Mouse (Mus musculus): Measurements from ENCODE around the gene Smim10l2a. TPM values are rescaled to one million over a fixed set of nuclear protein-coding genes. Genes with fewer than 3 reads are reported as not detected.

Gene Smim10l2a
- polyA plus RNA-seq, 1 experiment from 2014 or later: 3.3 TPM

GRCm38 (mm10) chrX:56404646-56405045 lies 30.3 kb downstream of the Smim10l2a start:
- Histone ChIP-seq H3K9me3 (ENCODE audit: control insufficient read depth, low read length) (no peaks in the 10 kb centered on the region), H3K4me2 (ENCODE audit: low read depth, low read length) (no peak overlapping the region), H3K27ac (replicated peaks; ENCODE audit: low read depth, low read length) (no peak overlapping the region), H3K36me3 (ENCODE audit: control insufficient read depth, insufficient read depth, low read length) (no peaks in the 10 kb centered on the region), H3K4me3 (ENCODE audit: low read depth, low read length) (no peak overlapping the region), H3K4me1 (ENCODE audit: control insufficient read depth, insufficient read depth, low read length) (no peaks in the 10 kb centered on the region), H3K27me3 (replicated peaks; ENCODE audit: control insufficient read depth, insufficient read depth, low read length) (no peaks in the 10 kb centered on the region), H3K9ac (ENCODE audit: low read depth, low read length) (no peak overlapping the region)
- WGBS: 30% methylated on average over 2 of the region's 2 CpGs
- ATAC-seq (ENCODE audit: low read depth) (no peak), DNase-seq (ENCODE audit: low spot score) (no peak)

GRCm38 (mm10) chrX:56405482-56405881 lies 31.1 kb downstream of the Smim10l2a start:
- no peaks in the 10 kb centered on the region for H3K9me3 ChIP-seq (ENCODE audit: control insufficient read depth, low read length)
- WGBS: 59% methylated on average over 1 of the region's 1 CpGs
- H3K4me1 ChIP-seq (ENCODE audit: control insufficient read depth, insufficient read depth, low read length): no peaks in the 10 kb centered on the region
- no peaks in the 10 kb centered on the region for H3K36me3 ChIP-seq (ENCODE audit: control insufficient read depth, insufficient read depth, low read length)
- DNase-seq (ENCODE audit: low spot score) (no peak), ATAC-seq (ENCODE audit: low read depth) (no peak)
- H3K27me3 ChIP-seq (replicated peaks; ENCODE audit: control insufficient read depth, insufficient read depth, low read length): no peaks in the 10 kb centered on the region
- no peak overlapping the region for H3K4me2 ChIP-seq (ENCODE audit: low read depth, low read length)
- H3K9ac ChIP-seq (ENCODE audit: low read depth, low read length): no peak overlapping the region
- H3K27ac ChIP-seq (replicated peaks; ENCODE audit: low read depth, low read length): no peak overlapping the region
- H3K4me3 ChIP-seq (ENCODE audit: low read depth, low read length): no peak overlapping the region

GRCm38 (mm10) chrX:56406128-56406527 lies 31.7 kb downstream of the Smim10l2a start:
- no peaks in the 10 kb centered on the region for H3K27me3 ChIP-seq (replicated peaks; ENCODE audit: control insufficient read depth, insufficient read depth, low read length)
- no peaks in the 10 kb centered on the region for H3K4me1 ChIP-seq (ENCODE audit: control insufficient read depth, insufficient read depth, low read length)
- H3K9ac ChIP-seq (ENCODE audit: low read depth, low read length): no peak overlapping the region
- no peak overlapping the region for H3K4me2 ChIP-seq (ENCODE audit: low read depth, low read length)
- WGBS: 63% methylated on average over 5 of the region's 5 CpGs
- ATAC-seq (ENCODE audit: low read depth): no peak
- H3K4me3 ChIP-seq (ENCODE audit: low read depth, low read length): no peak overlapping the region
- DNase-seq (ENCODE audit: low spot score): no peak
- no peak overlapping the region for H3K27ac ChIP-seq (replicated peaks; ENCODE audit: low read depth, low read length)
- H3K36me3 ChIP-seq (ENCODE audit: control insufficient read depth, insufficient read depth, low read length): no peaks in the 10 kb centered on the region
- no peaks in the 10 kb centered on the region for H3K9me3 ChIP-seq (ENCODE audit: control insufficient read depth, low read length)

- H3K9ac ChIP-seq (ENCODE audit: low read depth, low read length): no peak overlapping the region
- no peaks in the 10 kb centered on the region for H3K9me3 ChIP-seq (ENCODE audit: control insufficient read depth, low read length)
- H3K4me2 ChIP-seq (ENCODE audit: low read depth, low read length): no peak overlapping the region
- no peak for DNase-seq (ENCODE audit: low spot score)
- H3K4me1 ChIP-seq (ENCODE audit: control insufficient read depth, insufficient read depth, low read length): no peaks in the 10 kb centered on the region
- H3K4me3 ChIP-seq (ENCODE audit: low read depth, low read length): no peak overlapping the region
- no peak overlapping the region for H3K27ac ChIP-seq (replicated peaks; ENCODE audit: low read depth, low read length)
- no peaks in the 10 kb centered on the region for H3K27me3 ChIP-seq (replicated peaks; ENCODE audit: control insufficient read depth, insufficient read depth, low read length)
- no peaks in the 10 kb centered on the region for H3K36me3 ChIP-seq (ENCODE audit: control insufficient read depth, insufficient read depth, low read length)
- no peak for ATAC-seq (ENCODE audit: low read depth)
- WGBS: 66% methylated on average over 3 of the region's 3 CpGs
Observed at GRCm38 (mm10) chrX:56416277-56416676, 41.9 kb downstream of the Smim10l2a start.

- no peak for DNase-seq (ENCODE audit: low spot score)
Observed at GRCm38 (mm10) chrX:56417541-56417940, 43.2 kb downstream of the Smim10l2a start.

More at GRCm38 (mm10) chrX:56417541-56417940, 43.2 kb downstream of the Smim10l2a start:
- no peaks in the 10 kb centered on the region for H3K9me3 ChIP-seq (ENCODE audit: control insufficient read depth, low read length)
- no peak overlapping the region for H3K4me2 ChIP-seq (ENCODE audit: low read depth, low read length)
- H3K9ac ChIP-seq (ENCODE audit: low read depth, low read length): no peak overlapping the region
- H3K4me3 ChIP-seq (ENCODE audit: low read depth, low read length): no peak overlapping the region
- no peaks in the 10 kb centered on the region for H3K36me3 ChIP-seq (ENCODE audit: control insufficient read depth, insufficient read depth, low read length)
- H3K4me1 ChIP-seq (ENCODE audit: control insufficient read depth, insufficient read depth, low read length): no peaks in the 10 kb centered on the region
- no peak for ATAC-seq (ENCODE audit: low read depth)
- no peaks in the 10 kb centered on the region for H3K27me3 ChIP-seq (replicated peaks; ENCODE audit: control insufficient read depth, insufficient read depth, low read length)
- WGBS: 71% methylated on average over 4 of the region's 4 CpGs
- no peak overlapping the region for H3K27ac ChIP-seq (replicated peaks; ENCODE audit: low read depth, low read length)

Other genes with a start within 250 kb of the Smim10l2a start
- 2.2 and 2.7 TPM in 2 replicates for gene 3830403N18Rik, start 238.0 kb upstream of the Smim10l2a start, polyA plus RNA-seq (2014; fragmentation: Nextera tagmentation; extraction: Ambion mirVana)
- not detected in 2 replicates for gene Gm773, start 161.7 kb upstream of the Smim10l2a start, polyA plus RNA-seq (2014; fragmentation: Nextera tagmentation; extraction: Ambion mirVana)
- 10.7 and 11.6 TPM in 2 replicates for gene Zfp449, start 28.2 kb upstream of the Smim10l2a start, polyA plus RNA-seq (2014; fragmentation: Nextera tagmentation; extraction: Ambion mirVana)
- gene Gm2174, start 73.4 kb downstream of the Smim10l2a start, polyA plus RNA-seq (2014; fragmentation: Nextera tagmentation; extraction: Ambion mirVana): 3.5 and 4.3 TPM in 2 replicates
- 28.0 and 30.9 TPM in 2 replicates for gene Ints6l, start 80.3 kb downstream of the Smim10l2a start, polyA plus RNA-seq (2014; fragmentation: Nextera tagmentation; extraction: Ambion mirVana)
- not detected in 2 replicates for gene Gm10477, start 150.2 kb downstream of the Smim10l2a start, polyA plus RNA-seq (2014; fragmentation: Nextera tagmentation; extraction: Ambion mirVana)
- gene Gm648, start 175.0 kb downstream of the Smim10l2a start, polyA plus RNA-seq (2014; fragmentation: Nextera tagmentation; extraction: Ambion mirVana): not detected in 2 replicates
- 25.4 and 25.6 TPM in 2 replicates for gene Mmgt1, start 223.5 kb downstream of the Smim10l2a start, polyA plus RNA-seq (2014; fragmentation: Nextera tagmentation; extraction: Ambion mirVana)
- gene Slc9a6, start 235.2 kb downstream of the Smim10l2a start, polyA plus RNA-seq (2014; fragmentation: Nextera tagmentation; extraction: Ambion mirVana): 11.8 and 14.8 TPM in 2 replicates